Mouse (Mus musculus) intestine, embryonic 15.5 days (tissue): ENCODE results near the gene Atg4d. TPM values are rescaled to one million over a fixed set of nuclear protein-coding genes. Genes with fewer than 3 reads are reported as not detected.
"Not testable (repeated sequence)": the region's sequence is repeated elsewhere in the genome, so short reads cannot be mapped to it uniquely, and the experiment has no call there.

Experiments used
- ATAC-seq: fragments of 200-750 bp; cut with Nextera tagmentation; 2 replicates; pipeline ENCODE4 v1.8.0; 2017; ENCODE audit warnings: moderate TSS enrichment, moderate library complexity
- H3K27ac ChIP-seq: fragments of 300-500 bp; sonication (generic); 2 replicates; pipeline ENCODE4 v1.5.1; 2015; ENCODE audit warnings: mild to moderate bottlenecking, inconsistent platforms
- H3K27me3 ChIP-seq: fragments of 300-500 bp; sonication (generic); replicated peaks from 2 replicates; pipeline ENCODE4 v1.6.1; 2015; ENCODE audit warnings: inconsistent platforms
- H3K36me3 ChIP-seq: fragments of 300-500 bp; sonication (generic); 2 replicates; pipeline ENCODE4 v1.6.1; 2015; ENCODE audit warnings: inconsistent platforms
- H3K4me1 ChIP-seq: fragments of 300-500 bp; sonication (generic); replicated peaks from 2 replicates; pipeline ENCODE4 v1.6.1; 2015; ENCODE audit warnings: inconsistent platforms
- H3K4me2 ChIP-seq: fragments of 300-500 bp; sonication (generic); replicated peaks from 2 replicates; pipeline ENCODE4 v1.6.1; 2015; ENCODE audit warnings: mild to moderate bottlenecking, inconsistent platforms
- H3K4me3 ChIP-seq: fragments of 300-500 bp; sonication (generic); replicated peaks from 2 replicates; pipeline ENCODE4 v1.5.1; 2015; ENCODE audit warnings: inconsistent platforms
- H3K9ac ChIP-seq: fragments of 300-500 bp; sonication (generic); 2 replicates; pipeline ENCODE4 v1.6.1; 2015; ENCODE audit warnings: inconsistent platforms
- H3K9me3 ChIP-seq: fragments of 300-500 bp; sonication (generic); 2 replicates; pipeline ENCODE4 v1.6.1; 2016; ENCODE audit warnings: inconsistent platforms
- WGBS: fragments of 180-500 bp; shearing (Covaris S2); methylation state at CpG from one replicate; pipeline ENCODE4 v1.1.7; 2015; 5-methylcytosine and 5-hydroxymethylcytosine counted together
- polyA plus RNA-seq: library from polyadenylated mRNA; unstranded; fragments of >200 nt; fragmentation: Nextera tagmentation; extraction: Ambion mirVana; gene quantifications from 2 replicates; pipeline ENCODE4 v1.2.1, GENCODE M21; 2015

Gene Atg4d
- polyA plus RNA-seq, 1 experiment from 2014 or later = 50.0 TPM

DNA sequence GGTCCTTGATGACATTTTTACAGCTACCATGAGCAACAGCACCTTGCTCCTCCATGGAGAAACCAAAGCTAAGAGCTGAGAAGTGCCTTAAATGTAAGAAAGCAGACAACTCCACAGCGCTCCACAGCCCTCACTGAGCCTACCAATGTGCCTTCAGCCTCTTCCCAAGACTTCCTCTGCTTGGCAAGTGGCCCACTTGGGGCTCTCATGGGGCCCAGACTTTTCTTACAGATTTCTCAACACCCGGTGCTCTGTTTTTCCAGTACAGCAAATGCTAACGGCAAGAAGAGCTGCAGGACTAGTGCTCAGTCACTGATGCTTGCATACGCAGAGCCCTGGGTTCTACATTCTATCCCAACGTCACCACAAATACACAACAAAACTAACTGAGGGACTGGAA is 12.7 kb downstream of the Atg4d start:
- Histone ChIP-seq H3K27me3 (no peaks in the 10 kb centered on the region), H3K4me2 (no peak overlapping the region), H3K9me3 (no peaks in the 10 kb centered on the region), H3K27ac (no peak overlapping the region), H3K9ac (no peak overlapping the region), H3K4me3 (no peak overlapping the region), H3K4me1 (no peaks in the 10 kb centered on the region), H3K36me3 (peaks cover 72% of the 10 kb centered on the region)
- 95% methylated on average over 5 of the region's 5 CpGs for WGBS
- ATAC-seq = no peak

DNA sequence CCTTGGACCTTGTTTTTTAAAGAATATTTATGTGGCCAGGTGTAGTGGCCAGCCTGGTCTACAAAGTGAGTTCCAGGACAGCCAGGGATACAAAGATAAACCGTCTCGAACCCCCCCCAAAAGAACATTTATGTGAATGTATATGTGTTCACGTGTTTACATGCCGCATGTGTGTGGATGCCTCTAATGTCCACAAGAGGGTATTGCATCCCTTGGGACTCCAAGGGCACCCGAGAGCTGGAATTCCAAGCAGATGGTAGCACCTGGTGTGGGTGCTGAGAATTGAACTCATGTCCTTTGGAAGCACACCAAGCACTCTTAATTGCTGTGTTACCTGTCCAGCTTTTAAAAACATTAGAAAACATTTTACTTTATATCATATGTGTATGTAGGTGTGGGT is 18.5 kb downstream of the Atg4d start:
- Histone ChIP-seq H3K4me2 (no peak overlapping the region), H3K27ac (no peak overlapping the region), H3K9ac (no peak overlapping the region), H3K4me1 (peaks cover 14% of the 10 kb centered on the region), H3K27me3 (no peaks in the 10 kb centered on the region), H3K9me3 (no peaks in the 10 kb centered on the region), H3K36me3 (peaks cover 40% of the 10 kb centered on the region), H3K4me3 (no peak overlapping the region)
- ATAC-seq = no peak
- WGBS = 85% methylated on average over 5 of the region's 5 CpGs

DNA sequence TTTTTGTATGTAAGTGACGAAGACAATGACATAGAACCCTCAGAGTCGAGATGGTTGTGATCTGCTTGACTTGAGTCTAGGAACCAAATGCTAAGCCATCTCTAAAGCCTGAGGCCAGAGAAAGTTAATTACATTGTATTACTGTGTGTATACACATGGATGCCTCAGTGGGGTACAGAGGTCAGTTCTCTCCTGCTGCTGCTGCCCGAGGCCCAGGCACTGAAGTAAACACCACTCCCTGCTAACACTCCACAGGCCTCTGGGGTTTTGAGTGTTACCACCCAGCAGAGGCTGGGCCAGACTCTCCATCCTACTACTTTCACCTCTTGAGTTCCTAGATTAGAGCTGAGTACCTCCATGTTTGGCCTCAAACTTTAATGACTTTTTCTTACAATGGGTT is 18.9 kb downstream of the Atg4d start:
- Histone ChIP-seq H3K9ac (no peak overlapping the region), H3K9me3 (no peaks in the 10 kb centered on the region), H3K4me1 (peaks cover 18% of the 10 kb centered on the region), H3K4me3 (no peak overlapping the region), H3K27ac (no peak overlapping the region), H3K4me2 (no peak overlapping the region), H3K36me3 (peaks cover 36% of the 10 kb centered on the region), H3K27me3 (no peaks in the 10 kb centered on the region)
- 63% methylated on average over 3 of the region's 3 CpGs for WGBS
- no peak for ATAC-seq

DNA sequence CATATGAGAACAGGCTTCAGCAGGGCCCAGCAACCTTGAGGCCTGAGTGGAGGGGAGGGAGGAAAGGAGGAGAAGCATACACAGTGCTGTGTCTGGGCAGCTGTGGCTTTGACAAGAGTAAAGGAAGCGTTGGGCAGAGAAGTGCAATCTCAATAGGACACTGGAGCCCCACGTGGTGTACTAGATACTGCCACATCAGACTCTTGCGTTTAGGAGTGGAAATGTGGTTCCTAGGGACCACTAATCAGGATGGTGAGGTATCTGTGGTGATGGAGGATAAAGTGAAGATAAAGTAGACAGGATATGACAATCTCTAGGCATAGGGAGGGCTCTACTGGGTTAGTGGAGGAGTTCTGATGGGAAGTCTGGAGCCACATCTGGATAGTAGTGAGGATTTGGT is 21.7 kb downstream of the Atg4d start:
- no peak for ATAC-seq
- H3K27me3 ChIP-seq = no peaks in the 10 kb centered on the region
- no peak overlapping the region for H3K27ac ChIP-seq
- H3K4me2 ChIP-seq = peak overlapping the region; percentile 83
- WGBS = 59% methylated on average over 3 of the region's 3 CpGs
- peak overlapping the region; percentile 57 for H3K9ac ChIP-seq
- no peaks in the 10 kb centered on the region for H3K9me3 ChIP-seq
- peaks cover 26% of the 10 kb centered on the region for H3K4me1 ChIP-seq
- peaks cover 16% of the 10 kb centered on the region for H3K36me3 ChIP-seq
- H3K4me3 ChIP-seq = peak overlapping the region; percentile 59

DNA sequence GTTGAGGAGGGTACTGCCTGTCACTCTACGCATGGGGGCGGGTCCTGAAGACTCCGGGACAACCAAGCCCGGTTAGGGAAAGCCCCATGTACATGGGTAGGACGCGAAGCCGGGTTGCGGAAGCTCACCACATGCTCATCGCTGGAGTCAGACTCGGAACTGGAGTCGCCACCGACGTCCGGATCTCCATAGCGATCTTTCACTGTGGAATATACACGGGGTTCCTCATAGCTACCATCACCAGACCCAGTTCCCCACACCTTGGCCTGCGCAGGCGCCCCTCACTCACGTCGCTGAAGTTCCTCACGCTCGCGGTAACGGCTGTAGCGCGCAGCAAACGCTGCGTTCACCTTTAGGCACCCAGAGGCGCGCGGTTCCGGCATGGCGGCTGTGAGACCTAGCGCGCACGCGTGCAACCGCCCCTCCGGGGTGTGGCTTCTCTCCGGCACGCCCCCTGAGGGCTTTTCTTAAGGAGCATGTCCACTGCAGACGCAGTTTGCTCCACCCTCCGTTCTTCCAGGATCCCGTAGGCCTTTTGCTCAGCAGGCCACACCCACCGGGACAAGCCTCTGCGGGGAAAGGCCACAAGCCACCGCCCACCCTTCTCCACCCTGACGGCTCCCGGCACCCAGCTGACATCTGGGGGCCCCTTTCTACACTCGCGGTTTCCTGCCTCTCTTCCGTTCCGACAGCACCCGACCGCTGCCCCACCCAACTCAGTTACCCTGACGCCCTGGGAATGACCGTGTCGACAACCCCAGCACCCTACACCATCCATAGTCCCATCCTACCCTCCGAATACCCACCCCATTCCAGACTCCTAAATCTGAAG is 22.7 kb downstream of the Atg4d start, which contains the start of gene Kri1:
TSS of gene Kri1 (minus strand) at position 399 of the 832 bp plus-strand sequence.
- H3K36me3 ChIP-seq = peaks cover 9% of the 10 kb centered on the region; the same call in 1 of the 2 replicates
- peak; percentile 81 for ATAC-seq
- H3K4me1 ChIP-seq = peaks cover 26% of the 10 kb centered on the region
- H3K9ac ChIP-seq = peak within 1 kb of the TSS; percentile 57
- H3K27ac ChIP-seq = peak within 1 kb of the TSS; percentile 78
- WGBS = under 1% methylated on average over 59 of the region's 59 CpGs
- H3K9me3 ChIP-seq = no peaks in the 10 kb centered on the region
- H3K4me2 ChIP-seq = peak within 1 kb of the TSS; percentile 83
- no peaks in the 10 kb centered on the region for H3K27me3 ChIP-seq
- peak within 1 kb of the TSS; percentile 59 for H3K4me3 ChIP-seq

DNA sequence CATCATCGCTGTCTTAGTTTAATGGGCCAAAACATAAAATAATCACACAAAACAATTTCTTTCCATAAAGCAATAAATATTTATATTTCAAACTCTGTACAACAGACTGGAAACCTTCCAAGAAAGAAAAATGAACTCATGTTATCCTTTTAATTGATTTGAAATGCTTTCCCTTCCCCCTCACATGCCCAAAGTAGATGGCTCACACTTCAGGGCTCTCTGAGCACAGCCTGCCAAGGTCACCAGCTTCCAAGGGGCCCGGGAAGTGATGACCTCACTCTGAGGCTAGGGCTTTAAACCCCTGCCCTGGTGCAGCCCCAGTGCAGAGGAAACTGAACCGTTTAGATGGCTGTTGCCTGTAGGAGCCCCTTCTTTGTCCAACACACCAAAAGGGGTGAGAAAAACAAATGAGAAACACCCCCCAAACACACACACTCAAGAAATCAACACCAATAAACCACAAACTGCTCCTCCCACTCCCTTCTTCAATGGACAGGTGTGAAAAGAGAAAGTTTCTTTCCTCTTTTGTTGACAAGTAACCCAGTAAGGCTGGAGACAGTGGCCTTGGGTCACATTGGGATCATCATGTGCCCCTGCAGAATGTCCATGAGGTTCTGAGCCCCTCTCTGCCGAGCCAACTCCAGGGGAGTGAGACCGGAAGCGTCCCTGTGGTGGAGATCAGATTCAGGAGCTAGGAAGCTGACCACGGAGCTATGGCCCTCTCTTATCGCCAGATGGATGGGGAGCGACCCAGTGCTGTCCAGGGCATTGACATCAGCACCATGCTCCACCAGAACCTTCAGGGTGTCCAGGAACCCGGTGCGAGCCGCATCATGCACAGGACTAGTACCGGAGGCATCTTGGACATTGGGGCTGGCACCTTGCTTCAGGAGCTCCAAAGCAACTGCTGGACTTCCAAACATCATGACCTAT is 23.6 kb downstream of the Atg4d start:
- Histone ChIP-seq H3K9me3 (no peaks in the 10 kb centered on the region), H3K4me3 (peak overlapping the region; percentile 59), H3K27me3 (no peaks in the 10 kb centered on the region), H3K36me3 (peaks cover 9% of the 10 kb centered on the region; the same call in 1 of the 2 replicates), H3K4me1 (peaks cover 26% of the 10 kb centered on the region), H3K27ac (peak overlapping the region; percentile 78), H3K4me2 (peak overlapping the region; percentile 83), H3K9ac (no peak overlapping the region)
- whole genome bisulfite sequencing = 69% methylated on average over 13 of the region's 13 CpGs
- no peak for ATAC-seq

DNA sequence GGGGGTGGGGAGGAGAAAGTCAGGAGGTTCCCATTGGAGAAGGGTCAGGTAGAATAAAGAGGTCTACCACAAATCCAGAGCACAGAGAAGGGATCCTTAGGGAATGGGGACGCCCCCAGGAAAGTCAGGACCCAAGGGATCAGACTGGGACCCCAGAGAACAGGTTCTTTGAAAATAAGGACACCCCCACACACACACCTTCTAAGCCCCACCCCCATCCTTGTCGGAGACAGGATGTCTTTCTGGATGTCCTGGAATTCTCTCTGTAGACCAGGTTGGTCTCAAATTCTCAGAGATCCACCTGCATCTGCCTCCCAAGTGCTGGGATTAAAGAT is 24.2 kb downstream of the Atg4d start:
- H3K4me3 ChIP-seq = no peak overlapping the region; the same call in 1 of the 2 replicates
- H3K9me3 ChIP-seq = no peaks in the 10 kb centered on the region
- no peak overlapping the region for H3K9ac ChIP-seq
- peaks cover 25% of the 10 kb centered on the region for H3K4me1 ChIP-seq
- peaks cover 9% of the 10 kb centered on the region; the same call in 1 of the 2 replicates for H3K36me3 ChIP-seq
- no peak overlapping the region for H3K27ac ChIP-seq
- WGBS = 85% methylated on average over 2 of the region's 2 CpGs
- ATAC-seq = no peak
- peak overlapping the region; percentile 83 for H3K4me2 ChIP-seq
- no peaks in the 10 kb centered on the region for H3K27me3 ChIP-seq

DNA sequence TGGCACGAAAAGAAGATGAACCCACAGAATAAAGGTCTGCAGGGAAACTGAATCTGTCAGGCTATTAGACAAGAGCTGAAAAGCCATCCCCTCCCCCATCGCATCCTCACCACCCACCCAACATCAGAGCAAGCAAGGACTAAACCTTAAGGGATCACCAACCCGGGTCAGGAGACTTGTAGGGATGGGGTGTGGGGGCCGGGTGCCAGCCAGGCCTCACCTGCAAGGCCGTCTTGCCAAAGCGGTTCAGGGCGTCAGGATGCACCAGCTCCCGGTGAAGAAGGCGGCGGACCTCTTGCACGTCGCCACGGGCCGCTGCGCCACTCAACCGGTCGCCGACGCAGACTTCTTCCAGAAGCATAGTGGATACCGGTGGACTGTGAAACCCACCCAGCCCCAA is 25.5 kb downstream of the Atg4d start:
- H3K4me3 ChIP-seq = peak overlapping the region; percentile 65
- H3K4me1 ChIP-seq = peaks cover 23% of the 10 kb centered on the region
- H3K27ac ChIP-seq = peak overlapping the region; percentile 76
- no peaks in the 10 kb centered on the region for H3K27me3 ChIP-seq
- WGBS = 0% methylated on average over 20 of the region's 20 CpGs
- H3K4me2 ChIP-seq = peak overlapping the region; percentile 83
- no peak for ATAC-seq
- peak overlapping the region; percentile 73 for H3K9ac ChIP-seq
- H3K36me3 ChIP-seq = peaks cover 2% of the 10 kb centered on the region; the same call in 1 of the 2 replicates
- no peaks in the 10 kb centered on the region for H3K9me3 ChIP-seq

DNA sequence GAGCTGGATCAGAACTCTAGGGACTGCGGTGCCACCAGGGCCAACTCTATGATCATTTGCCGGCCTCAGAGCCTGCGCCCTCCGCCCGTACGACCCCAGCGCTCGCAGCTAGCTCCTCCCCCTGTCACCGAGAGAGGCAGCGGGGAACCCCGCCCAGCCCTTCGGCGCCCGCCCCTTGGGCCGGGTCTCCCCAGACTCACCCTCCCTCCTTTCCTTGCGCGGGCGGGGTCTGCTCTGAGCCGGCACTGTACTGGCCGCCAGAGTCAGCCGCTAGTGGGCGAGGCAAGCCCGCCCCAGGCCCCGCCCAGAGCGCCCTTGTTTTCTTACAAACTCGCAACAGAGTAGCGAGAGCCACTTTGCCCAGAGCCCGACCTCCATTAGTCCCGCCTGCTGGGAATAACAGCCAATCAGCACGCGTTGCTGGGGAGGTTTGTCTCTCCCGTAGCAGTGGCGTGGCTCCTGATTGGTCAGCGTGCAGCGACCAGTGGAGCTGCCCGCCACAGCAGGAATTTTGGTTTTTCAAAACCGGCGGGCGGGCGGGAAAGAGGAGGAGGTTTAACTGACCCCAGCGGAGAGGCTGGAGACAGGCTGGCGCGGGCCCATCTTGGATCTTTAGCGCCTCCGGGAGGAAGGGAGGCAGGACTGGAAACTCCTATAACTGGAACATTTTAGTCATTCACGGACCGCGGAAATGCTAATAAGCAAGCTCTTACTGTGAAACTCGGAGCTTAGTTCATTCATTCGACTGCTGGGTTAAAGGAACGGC is 26.1 kb downstream of the Atg4d start, which contains the start of gene Cdkn2d:
TSS of gene Cdkn2d (minus strand) at position 386 of the 766 bp plus-strand sequence.
- Histone ChIP-seq H3K9me3 (no peaks in the 10 kb centered on the region), H3K27ac (peak within 1 kb of the TSS; percentile 83), H3K27me3 (no peaks in the 10 kb centered on the region), H3K36me3 (no peaks in the 10 kb centered on the region), H3K4me1 (peaks cover 23% of the 10 kb centered on the region), H3K9ac (peak within 1 kb of the TSS; percentile 73), H3K4me3 (peak within 1 kb of the TSS; percentile 65), H3K4me2 (peak within 1 kb of the TSS; percentile 83)
- 1% methylated on average over 51 of the region's 51 CpGs for WGBS
- peak; percentile 95 for ATAC-seq

DNA sequence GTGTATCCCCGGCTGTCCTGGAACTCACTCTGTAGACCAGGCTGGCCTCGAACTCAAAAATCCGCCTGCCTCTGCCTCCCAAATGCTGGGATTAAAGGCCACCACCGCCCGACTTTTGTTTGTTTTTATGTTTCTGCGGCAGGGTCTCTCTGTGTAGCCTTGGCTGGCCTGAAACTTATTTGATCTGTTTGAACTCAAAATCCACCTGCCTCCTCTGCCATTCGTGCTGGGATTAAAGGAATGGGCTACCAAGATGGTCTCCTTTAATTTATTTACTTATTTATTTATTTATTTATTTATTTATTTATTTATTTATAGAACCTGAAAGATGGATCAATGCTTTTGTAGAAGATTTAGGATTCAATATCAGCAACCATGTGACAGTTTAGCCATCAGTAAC is 26.8 kb downstream of the Atg4d start:
- H3K27me3 ChIP-seq, H3K36me3 ChIP-seq, H3K9me3 ChIP-seq, ATAC-seq: not testable (repeated sequence)
- H3K4me1 ChIP-seq = peaks cover 18% of the 10 kb centered on the region
- peak overlapping the region; percentile 83 for H3K4me2 ChIP-seq
- 12% methylated on average over 7 of the region's 7 CpGs for WGBS
- peak overlapping the region; percentile 83 for H3K27ac ChIP-seq
- peak overlapping the region; percentile 14 for H3K9ac ChIP-seq
- H3K4me3 ChIP-seq = peak overlapping the region; percentile 65

DNA sequence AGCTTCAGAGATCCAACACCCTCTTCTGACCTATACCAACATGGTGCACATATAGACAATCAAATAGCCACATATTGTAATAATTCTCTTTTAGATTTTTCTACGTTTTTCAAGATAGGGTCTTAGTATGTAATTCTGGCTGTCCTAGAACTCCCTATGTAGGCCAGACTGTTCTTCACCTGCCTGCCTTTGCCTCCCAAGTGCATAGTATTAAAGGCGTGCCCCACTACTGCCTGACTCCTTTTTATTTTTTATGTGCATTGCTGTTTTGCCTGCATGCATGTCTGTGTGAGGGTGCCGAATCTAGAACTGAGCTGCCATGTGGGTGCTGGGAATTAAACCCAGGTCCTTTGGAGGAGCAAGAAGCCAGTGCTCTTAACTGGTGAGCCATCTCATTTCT is 27.2 kb downstream of the Atg4d start:
- Histone ChIP-seq H3K4me3 (no peak overlapping the region), H3K4me2 (peak overlapping the region; percentile 83; the same call in 1 of the 2 replicates), H3K9ac (no peak overlapping the region), H3K36me3 (no peaks in the 10 kb centered on the region), H3K27me3 (no peaks in the 10 kb centered on the region), H3K9me3 (no peaks in the 10 kb centered on the region), H3K27ac (no peak overlapping the region), H3K4me1 (peaks cover 14% of the 10 kb centered on the region)
- no peak for ATAC-seq
- 97% methylated on average over 3 of the region's 3 CpGs for WGBS
